Mouse (Mus musculus) cerebellum, adult 2 months (tissue): ENCODE data around the gene Scn3b. TPM values are rescaled to one million over a fixed set of nuclear protein-coding genes. Genes with fewer than 3 reads are reported as not detected.

ENCODE experiments used
- DNase-seq, 2 experiments: peaks; one replicate each; pipeline ENCODE4 v3.0.0; 2021
- H3K27ac ChIP-seq: fragments of 200-500 bp; 2 replicates; pipeline ENCODE4 v1.5.1; 2012; ENCODE audit warnings: low read length, control low read depth, inconsistent platforms; ENCODE audit not compliant: insufficient read depth
- H3K27me3 ChIP-seq: fragments of 200-500 bp; 2 replicates; pipeline ENCODE4 v1.6.1; 2012; ENCODE audit warnings: inconsistent platforms, mild to moderate bottlenecking, low read length, moderate library complexity; ENCODE audit not compliant: control insufficient read depth, insufficient read depth
- H3K4me1 ChIP-seq: fragments of 200-500 bp; 2 replicates; pipeline ENCODE4 v1.6.1; 2011; ENCODE audit warnings: low read length; ENCODE audit not compliant: control insufficient read depth, insufficient read depth
- H3K4me3 ChIP-seq: fragments of 200-500 bp; replicated peaks from 2 replicates; pipeline ENCODE3; 2011; ENCODE audit warnings: mild to moderate bottlenecking, low read depth, low read length, control low read depth; ENCODE audit not compliant: insufficient read depth
- CTCF ChIP-seq: fragments of 200-500 bp; IDR thresholded peaks from 2 replicates; pipeline ENCODE4 v1.5.1; 2011; ENCODE audit warnings: low read depth, mild to moderate bottlenecking, control low read depth, low read length, moderate library complexity, borderline replicate concordance; ENCODE audit not compliant: insufficient read depth
- POLR2A ChIP-seq: fragments of 200-500 bp; IDR thresholded peaks from 2 replicates; pipeline ENCODE4 v1.6.1; 2011; ENCODE audit warnings: low read length, control low read depth, borderline replicate concordance; ENCODE audit not compliant: insufficient read depth
- WGBS: fragments of 180-500 bp; shearing (Covaris S2); methylation state at CpG from one replicate; pipeline ENCODE4 v1.1.7; 2018; 5-methylcytosine and 5-hydroxymethylcytosine counted together
- polyA plus RNA-seq: library from polyadenylated mRNA; depleted of rRNA; stranded (reverse); fragments of >200 nt; gene quantifications from 2 replicates; pipeline ENCODE4 v1.2.3, GENCODE M21; 2012

Gene Scn3b
- polyA plus RNA-seq, 1 experiment: 10.1 TPM

- peak overlapping the region; percentile 2; the same call in 1 of the 2 replicates for H3K27ac ChIP-seq
- peak in 1 of 2 experiments; percentile 62 for DNase-seq
- no peaks in the 10 kb centered on the region for H3K27me3 ChIP-seq
- 20% methylated on average over 12 of the region's 12 CpGs for WGBS
- no peak overlapping the region for H3K4me3 ChIP-seq
- TF ChIP-seq CTCF (no peak), POLR2A (no peak)
- H3K4me1 ChIP-seq: peaks cover 66% of the 10 kb centered on the region
Observed at GRCm38 (mm10) chr9:40320879-40321667, 52.1 kb downstream of the Scn3b start.

GRCm38 (mm10) chr9:40321668-40322003 lies 52.6 kb downstream of the Scn3b start:
- no peak overlapping the region for H3K4me3 ChIP-seq
- no peaks in the 10 kb centered on the region for H3K27me3 ChIP-seq
- 27% methylated on average over 3 of the region's 3 CpGs for WGBS
- no peak for DNase-seq
- H3K4me1 ChIP-seq: peaks cover 69% of the 10 kb centered on the region
- peak overlapping the region; percentile 2; the same call in 1 of the 2 replicates for H3K27ac ChIP-seq
- TF ChIP-seq POLR2A: no peak
- TF ChIP-seq CTCF: no peak

GRCm38 (mm10) chr9:40322372-40322771 lies 53.4 kb downstream of the Scn3b start:
- WGBS: 84% methylated on average over 3 of the region's 3 CpGs
- TF ChIP-seq CTCF (no peak), POLR2A (no peak)
- Histone ChIP-seq H3K27ac (no peak overlapping the region), H3K4me3 (no peak overlapping the region), H3K27me3 (no peaks in the 10 kb centered on the region), H3K4me1 (peaks cover 67% of the 10 kb centered on the region)
- no peak for DNase-seq

DNA sequence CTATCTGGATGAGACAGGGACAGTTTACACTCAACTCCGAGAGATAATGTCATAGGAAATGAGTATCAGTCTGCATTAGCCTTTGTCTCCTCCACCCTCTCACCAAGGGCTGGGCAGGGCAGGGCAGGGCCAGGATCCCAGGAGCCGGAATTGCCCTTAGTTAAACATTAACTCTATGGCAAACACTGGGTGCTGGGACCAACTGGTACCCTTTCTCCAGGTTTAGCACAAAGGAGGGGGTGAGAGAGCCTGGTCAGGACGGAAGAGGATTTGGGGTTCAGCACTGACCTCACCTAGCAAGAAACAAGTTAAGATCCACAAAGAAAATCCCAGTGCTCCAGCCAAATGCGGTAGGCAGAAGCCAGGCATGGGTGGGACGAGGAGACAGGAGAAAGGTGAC lies 54.2 kb downstream of the Scn3b start:
- Histone ChIP-seq H3K27ac (no peak overlapping the region), H3K27me3 (no peaks in the 10 kb centered on the region), H3K4me3 (no peak overlapping the region), H3K4me1 (peaks cover 64% of the 10 kb centered on the region)
- TF ChIP-seq CTCF: no peak
- TF ChIP-seq POLR2A: no peak
- DNase-seq: no peak
- 86% methylated on average over 5 of the region's 5 CpGs for WGBS

- Histone ChIP-seq H3K27ac (no peak overlapping the region), H3K4me1 (peaks cover 63% of the 10 kb centered on the region), H3K27me3 (no peaks in the 10 kb centered on the region), H3K4me3 (no peak overlapping the region)
- TF ChIP-seq POLR2A (no peak), CTCF (no peak)
- DNase-seq: no peak
- WGBS: 55% methylated on average over 6 of the region's 6 CpGs
Observed at GRCm38 (mm10) chr9:40323773-40324172, 54.8 kb downstream of the Scn3b start.

GRCm38 (mm10) chr9:40324232-40324792 lies 55.3 kb downstream of the Scn3b start:
- 81% methylated on average over 4 of the region's 4 CpGs for WGBS
- Histone ChIP-seq H3K27ac (no peak overlapping the region), H3K4me3 (no peak overlapping the region), H3K27me3 (no peaks in the 10 kb centered on the region), H3K4me1 (peaks cover 60% of the 10 kb centered on the region)
- no peak for DNase-seq
- TF ChIP-seq POLR2A: no peak
- TF ChIP-seq CTCF: no peak

DNA sequence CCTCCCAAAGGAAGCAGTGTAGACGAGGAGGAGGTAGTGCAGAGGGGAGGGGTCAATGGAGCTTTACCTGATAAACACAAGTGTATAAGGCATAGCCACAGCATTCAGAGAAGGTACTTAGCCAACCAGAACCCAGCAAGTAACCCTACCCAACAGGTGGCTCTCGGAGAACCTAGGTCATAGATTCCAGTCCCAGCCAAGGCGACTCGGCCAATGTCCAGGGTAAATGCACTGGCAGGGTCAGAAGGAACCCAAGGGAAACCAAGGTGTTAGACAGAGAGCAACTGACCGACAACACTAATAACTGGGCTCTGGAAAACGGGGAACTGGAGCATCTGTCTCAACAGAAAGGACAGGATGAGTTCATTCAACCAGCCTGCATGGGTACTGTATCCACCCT lies 55.8 kb downstream of the Scn3b start:
- DNase-seq: no peak
- WGBS: 70% methylated on average over 6 of the region's 6 CpGs
- no peak overlapping the region for H3K27ac ChIP-seq
- H3K4me1 ChIP-seq: peaks cover 55% of the 10 kb centered on the region
- no peak for TF ChIP-seq POLR2A
- TF ChIP-seq CTCF: no peak
- no peaks in the 10 kb centered on the region for H3K27me3 ChIP-seq
- H3K4me3 ChIP-seq: no peak overlapping the region

GRCm38 (mm10) chr9:40326260-40326915 lies 57.4 kb downstream of the Scn3b start:
- H3K27ac ChIP-seq: no peak overlapping the region
- H3K4me1 ChIP-seq: peaks cover 47% of the 10 kb centered on the region

More at GRCm38 (mm10) chr9:40326260-40326915, 57.4 kb downstream of the Scn3b start:
- no peak overlapping the region for H3K4me3 ChIP-seq
- DNase-seq: no peak
- WGBS: 25% methylated on average over 7 of the region's 7 CpGs
- no peak for TF ChIP-seq POLR2A
- TF ChIP-seq CTCF: no peak
- no peaks in the 10 kb centered on the region for H3K27me3 ChIP-seq
